Mouse (Mus musculus): ENCODE measurements at regions not wholly inside any gene's neighbourhood (a gene's known extent, or its start where the extent isn't known, plus 50 kb on each side); places are given as distances from the start of the nearest gene placed in this dataset.

DNA sequence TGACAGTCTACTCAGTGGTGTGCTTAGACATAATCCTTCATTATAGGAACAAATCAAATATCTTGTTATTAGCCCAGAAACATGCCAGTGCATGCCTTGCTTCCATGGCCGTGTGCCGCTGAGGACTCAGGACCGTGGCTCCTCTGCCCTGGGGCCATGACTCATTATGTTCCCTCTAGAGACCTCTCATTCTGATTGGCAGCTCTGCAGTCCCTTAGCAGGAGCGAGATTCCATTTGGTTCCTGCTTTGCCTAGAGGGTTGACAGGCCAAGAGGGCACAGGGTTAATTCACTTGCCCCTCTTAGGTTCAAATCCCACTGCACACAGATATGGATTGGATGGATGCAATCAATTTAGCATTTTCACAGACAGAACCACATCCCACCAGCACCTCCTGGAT lies 112.6 kb upstream of the Rcn1 start:
- Histone ChIP-seq H3K27me3 (ENCODE audit: control insufficient read depth, insufficient read depth, insufficient read length) (no peaks in the 10 kb centered on the region), H3ac (ENCODE audit: control insufficient read depth, insufficient read length) (no peak overlapping the region), H3K4me2 (ENCODE audit: low read depth) (no peak overlapping the region), H3K4me3 (no peak overlapping the region), H3K36me3 (ENCODE audit: control insufficient read depth, insufficient read depth) (no peaks in the 10 kb centered on the region), H3K79me2 (ENCODE audit: control insufficient read depth, insufficient read depth) (no peaks in the 10 kb centered on the region)
- TF ChIP-seq MYOD1 (IDR thresholded peaks at IDR 0.05; ENCODE audit: control insufficient read depth in 1 of 3, insufficient read length in 2 of 3, low read depth in 2 of 3) (no peak), MYOG (IDR thresholded peaks at IDR 0.05; ENCODE audit: control insufficient read depth in 1 of 3, insufficient read depth in 1 of 3, insufficient read length in 2 of 3, low read depth in 2 of 3) (no peak), SRF (IDR thresholded peaks at IDR 0.05; ENCODE audit: control insufficient read depth, insufficient read length, low read depth) (no peak), CEBPB (IDR thresholded peaks at IDR 0.05; ENCODE audit: insufficient read depth, poor library complexity, severe bottlenecking) (no peak), TCF12 (IDR thresholded peaks at IDR 0.05; ENCODE audit: insufficient read depth, poor library complexity, severe bottlenecking) (no peak), POLR2A (IDR thresholded peaks at IDR 0.05; ENCODE audit: insufficient read length, low read depth) (no peak), POLR2AphosphoS2 (IDR thresholded peaks at IDR 0.05; ENCODE audit: insufficient read length, low read depth) (no peak), REST (IDR thresholded peaks at IDR 0.05; ENCODE audit: insufficient read depth, insufficient read length) (no peak)

- no peak overlapping the region for H3ac ChIP-seq (ENCODE audit: control insufficient read depth, insufficient read length)
- H3K36me3 ChIP-seq (ENCODE audit: control insufficient read depth, insufficient read depth): no peaks in the 10 kb centered on the region
- TF ChIP-seq TCF3 (IDR thresholded peaks at IDR 0.05; ENCODE audit: insufficient read length, low read depth) (no peak), MAX (IDR thresholded peaks at IDR 0.05; ENCODE audit: low read depth) (no peak), TCF12 (IDR thresholded peaks at IDR 0.05; ENCODE audit: insufficient read depth, poor library complexity, severe bottlenecking) (no peak), CEBPB (IDR thresholded peaks at IDR 0.05; ENCODE audit: insufficient read depth, poor library complexity, severe bottlenecking) (no peak), SRF (IDR thresholded peaks at IDR 0.05; ENCODE audit: control insufficient read depth, insufficient read length, low read depth) (no peak)
- H3K4me2 ChIP-seq (ENCODE audit: low read depth): no peak overlapping the region
- no peaks in the 10 kb centered on the region for H3K27me3 ChIP-seq (ENCODE audit: control insufficient read depth, insufficient read depth, insufficient read length)
- H3K4me3 ChIP-seq: no peak overlapping the region
- no peaks in the 10 kb centered on the region for H3K79me2 ChIP-seq (ENCODE audit: control insufficient read depth, insufficient read depth)
Measured at GRCm38 (mm10) chr2:105514226-105514625, 115.1 kb upstream of the Rcn1 start.

GRCm38 (mm10) chr2:105514881-105515280 lies 115.8 kb upstream of the Rcn1 start:
- H3K4me2 ChIP-seq (ENCODE audit: low read depth): no peak overlapping the region
- no peak overlapping the region for H3K4me3 ChIP-seq
- TF ChIP-seq MAX (IDR thresholded peaks at IDR 0.05; ENCODE audit: low read depth): no peak
- TF ChIP-seq TCF12 (IDR thresholded peaks at IDR 0.05; ENCODE audit: insufficient read depth, poor library complexity, severe bottlenecking): no peak
- no peak for TF ChIP-seq E2F4 (IDR thresholded peaks at IDR 0.05; ENCODE audit: insufficient read depth)
- no peak for TF ChIP-seq SRF (IDR thresholded peaks at IDR 0.05; ENCODE audit: control insufficient read depth, insufficient read length, low read depth)
- no peak for TF ChIP-seq POLR2AphosphoS2 (IDR thresholded peaks at IDR 0.05; ENCODE audit: insufficient read length, low read depth)
- no peak for TF ChIP-seq MYOG (IDR thresholded peaks at IDR 0.05; ENCODE audit: control insufficient read depth in 1 of 3, insufficient read depth in 1 of 3, insufficient read length in 2 of 3, low read depth in 2 of 3)
- TF ChIP-seq MYOD1 (IDR thresholded peaks at IDR 0.05; ENCODE audit: control insufficient read depth in 1 of 3, insufficient read length in 2 of 3, low read depth in 2 of 3): no peak
- no peak for TF ChIP-seq POLR2A (IDR thresholded peaks at IDR 0.05; ENCODE audit: insufficient read length, low read depth)
- TF ChIP-seq CEBPB (IDR thresholded peaks at IDR 0.05; ENCODE audit: insufficient read depth, poor library complexity, severe bottlenecking): no peak
- no peak for TF ChIP-seq REST (IDR thresholded peaks at IDR 0.05; ENCODE audit: insufficient read depth, insufficient read length)
- TF ChIP-seq USF1 (IDR thresholded peaks at IDR 0.05; ENCODE audit: low read depth): no peak
- no peak for TF ChIP-seq TCF3 (IDR thresholded peaks at IDR 0.05; ENCODE audit: insufficient read length, low read depth)
- no peaks in the 10 kb centered on the region for H3K27me3 ChIP-seq (ENCODE audit: control insufficient read depth, insufficient read depth, insufficient read length)
- no peaks in the 10 kb centered on the region for H3K36me3 ChIP-seq (ENCODE audit: control insufficient read depth, insufficient read depth)
- no peaks in the 10 kb centered on the region for H3K79me2 ChIP-seq (ENCODE audit: control insufficient read depth, insufficient read depth)
- H3ac ChIP-seq (ENCODE audit: control insufficient read depth, insufficient read length): no peak overlapping the region

DNA sequence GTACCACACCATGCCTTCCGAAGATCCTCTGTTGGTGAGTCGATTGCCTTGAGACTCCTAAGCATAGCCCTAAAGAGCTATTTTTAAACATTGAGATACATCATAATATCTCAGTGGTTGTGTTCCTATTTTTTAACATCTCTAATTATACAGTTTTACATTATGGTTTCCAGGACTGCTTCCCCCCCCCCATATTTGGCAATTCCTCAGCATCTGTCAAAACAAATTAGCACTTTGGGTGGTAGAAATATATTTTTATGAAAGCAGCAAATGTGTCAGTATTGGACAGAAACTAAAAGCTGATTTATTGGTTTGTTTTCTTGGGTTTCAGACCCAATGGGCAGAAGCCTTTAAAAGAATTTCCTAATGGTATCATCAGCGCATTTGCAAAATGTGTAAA lies 116.2 kb upstream of the Rcn1 start:
- Histone ChIP-seq H3K36me3 (ENCODE audit: control insufficient read depth, insufficient read depth) (no peaks in the 10 kb centered on the region), H3ac (ENCODE audit: control insufficient read depth, insufficient read length) (no peak overlapping the region), H3K4me2 (ENCODE audit: low read depth) (no peak overlapping the region), H3K4me3 (no peak overlapping the region), H3K79me2 (ENCODE audit: control insufficient read depth, insufficient read depth) (no peaks in the 10 kb centered on the region), H3K27me3 (ENCODE audit: control insufficient read depth, insufficient read depth, insufficient read length) (no peaks in the 10 kb centered on the region)
- TF ChIP-seq POLR2A (IDR thresholded peaks at IDR 0.05; ENCODE audit: insufficient read length, low read depth) (no peak), TCF3 (IDR thresholded peaks at IDR 0.05; ENCODE audit: insufficient read length, low read depth) (no peak), MYOD1 (IDR thresholded peaks at IDR 0.05; ENCODE audit: control insufficient read depth in 1 of 3, insufficient read length in 2 of 3, low read depth in 2 of 3) (no peak), MAX (IDR thresholded peaks at IDR 0.05; ENCODE audit: low read depth) (no peak), E2F4 (IDR thresholded peaks at IDR 0.05; ENCODE audit: insufficient read depth) (no peak), SRF (IDR thresholded peaks at IDR 0.05; ENCODE audit: control insufficient read depth, insufficient read length, low read depth) (no peak), POLR2AphosphoS2 (IDR thresholded peaks at IDR 0.05; ENCODE audit: insufficient read length, low read depth) (no peak), MYOG (IDR thresholded peaks at IDR 0.05; ENCODE audit: control insufficient read depth in 1 of 3, insufficient read depth in 1 of 3, insufficient read length in 2 of 3, low read depth in 2 of 3) (no peak), CEBPB (IDR thresholded peaks at IDR 0.05; ENCODE audit: insufficient read depth, poor library complexity, severe bottlenecking) (no peak), USF1 (IDR thresholded peaks at IDR 0.05; ENCODE audit: low read depth) (no peak), REST (IDR thresholded peaks at IDR 0.05; ENCODE audit: insufficient read depth, insufficient read length) (no peak), TCF12 (IDR thresholded peaks at IDR 0.05; ENCODE audit: insufficient read depth, poor library complexity, severe bottlenecking) (no peak)
